Mouse (Mus musculus) heart, embryonic 11.5 days (tissue): ENCODE measurements around the gene Cacna1d. TPM values are rescaled to one million over a fixed set of nuclear protein-coding genes. Genes with fewer than 3 reads are reported as not detected.

Source experiments
- ATAC-seq: fragments of 200-750 bp; cut with Nextera tagmentation; replicated peaks from 2 replicates; pipeline ENCODE4 v1.8.0; 2017; ENCODE audit warnings: moderate library complexity; ENCODE audit not compliant: insufficient number of reproducible peaks, low FRiP score, low TSS enrichment
- H3K27ac ChIP-seq: fragments of 300-500 bp; sonication (generic); 2 replicates; pipeline ENCODE4 v1.5.1; 2014; ENCODE audit warnings: mild to moderate bottlenecking, low read depth, low read length
- H3K27me3 ChIP-seq: fragments of 300-500 bp; sonication (generic); 2 replicates; pipeline ENCODE4 v1.6.1; 2014; ENCODE audit warnings: mild to moderate bottlenecking, low read length, mixed read lengths; ENCODE audit not compliant: control insufficient read depth, insufficient read depth
- H3K36me3 ChIP-seq: fragments of 300-500 bp; sonication (generic); 2 replicates; pipeline ENCODE4 v1.6.1; 2014; ENCODE audit warnings: mild to moderate bottlenecking, low read length, moderate library complexity, mixed read lengths; ENCODE audit not compliant: control insufficient read depth, insufficient read depth
- H3K4me1 ChIP-seq: fragments of 300-500 bp; sonication (generic); 2 replicates; pipeline ENCODE4 v1.6.1; 2014; ENCODE audit warnings: low read length; ENCODE audit not compliant: control insufficient read depth, insufficient read depth
- H3K4me2 ChIP-seq: fragments of 300-500 bp; sonication (generic); 2 replicates; pipeline ENCODE4 v1.6.1; 2014; ENCODE audit warnings: mild to moderate bottlenecking, moderate library complexity
- H3K4me3 ChIP-seq: fragments of 300-500 bp; sonication (generic); 2 replicates; pipeline ENCODE4 v1.5.1; 2014; ENCODE audit warnings: low read depth, low read length
- H3K9ac ChIP-seq: fragments of 300-500 bp; sonication (generic); 2 replicates; pipeline ENCODE4 v1.6.1; 2014; ENCODE audit warnings: mild to moderate bottlenecking, low read depth, low read length, moderate library complexity
- H3K9me3 ChIP-seq: fragments of 300-500 bp; sonication (generic); replicated peaks from 2 replicates; pipeline ENCODE4 v1.6.1; 2016; ENCODE audit warnings: low read length; ENCODE audit not compliant: control insufficient read depth
- WGBS: fragments of 180-500 bp; shearing (Covaris S2); extraction: QIAGEN DNeasy Blood & Tissue Kit; methylation state at CpG from one replicate; pipeline ENCODE4 v1.1.7; 2014; ENCODE audit not compliant: insufficient replicate concordance; 5-methylcytosine and 5-hydroxymethylcytosine counted together
- polyA plus RNA-seq: library from polyadenylated mRNA; unstranded; fragments of >200 nt; fragmentation: Nextera tagmentation; extraction: Ambion mirVana; gene quantifications from 2 replicates; pipeline ENCODE4 v1.2.1, GENCODE M21; 2014

The Cacna1d gene
- polyA plus RNA-seq, 1 experiment from 2014 or later: 17.5 TPM

DNA sequence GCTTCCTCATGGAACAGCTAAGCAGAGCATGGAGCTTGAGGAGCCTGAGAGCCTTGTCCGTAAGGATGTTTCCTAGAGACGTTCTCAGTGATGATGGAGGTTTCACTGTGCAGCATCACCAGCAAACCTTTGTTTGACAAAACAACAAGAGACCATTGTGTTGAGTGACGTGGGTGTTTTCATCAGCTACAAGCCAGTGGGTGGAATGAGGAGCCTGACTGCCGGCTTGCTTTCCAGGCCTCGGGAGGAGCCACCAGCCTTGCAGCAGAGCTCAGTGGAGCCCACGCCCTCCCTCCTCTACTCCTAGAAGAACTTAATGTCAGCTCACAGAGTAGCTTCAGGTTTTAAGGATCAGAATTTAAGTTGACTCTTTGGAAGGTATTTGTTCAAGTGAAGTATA is 32.1 kb upstream of the Cacna1d start:
- H3K9me3 ChIP-seq: no peaks in the 10 kb centered on the region
- no peak for ATAC-seq
- no peak overlapping the region for H3K9ac ChIP-seq
- H3K4me1 ChIP-seq: peaks cover 5% of the 10 kb centered on the region; the same call in 1 of the 2 replicates
- H3K27ac ChIP-seq: no peak overlapping the region
- no peaks in the 10 kb centered on the region; the same call in 1 of the 2 replicates for H3K27me3 ChIP-seq
- WGBS: 73% methylated on average over 6 of the region's 6 CpGs
- no peak overlapping the region for H3K4me2 ChIP-seq
- no peak overlapping the region for H3K4me3 ChIP-seq
- H3K36me3 ChIP-seq: peaks cover 34% of the 10 kb centered on the region

DNA sequence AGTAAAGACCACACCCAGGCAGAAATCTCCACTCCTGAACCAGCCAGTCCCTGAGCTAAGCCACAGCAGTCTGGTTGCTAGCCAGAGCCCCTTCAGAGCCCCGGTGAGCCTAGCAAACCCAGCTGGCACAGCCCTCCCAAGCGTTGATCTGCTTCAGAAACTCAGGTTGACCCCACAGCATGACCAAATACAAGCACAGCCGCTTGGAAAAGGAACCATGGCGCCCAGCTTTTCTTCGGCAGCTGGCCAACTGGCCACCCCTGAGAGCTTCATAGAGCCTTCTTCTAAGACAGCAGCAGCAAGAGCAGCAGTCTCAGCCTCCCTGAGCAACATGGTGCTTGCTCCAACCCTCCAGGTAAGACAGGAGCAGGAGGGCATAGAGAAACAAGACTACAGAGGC is 28.1 kb upstream of the Cacna1d start:
- H3K36me3 ChIP-seq: peaks cover 29% of the 10 kb centered on the region

DNA sequence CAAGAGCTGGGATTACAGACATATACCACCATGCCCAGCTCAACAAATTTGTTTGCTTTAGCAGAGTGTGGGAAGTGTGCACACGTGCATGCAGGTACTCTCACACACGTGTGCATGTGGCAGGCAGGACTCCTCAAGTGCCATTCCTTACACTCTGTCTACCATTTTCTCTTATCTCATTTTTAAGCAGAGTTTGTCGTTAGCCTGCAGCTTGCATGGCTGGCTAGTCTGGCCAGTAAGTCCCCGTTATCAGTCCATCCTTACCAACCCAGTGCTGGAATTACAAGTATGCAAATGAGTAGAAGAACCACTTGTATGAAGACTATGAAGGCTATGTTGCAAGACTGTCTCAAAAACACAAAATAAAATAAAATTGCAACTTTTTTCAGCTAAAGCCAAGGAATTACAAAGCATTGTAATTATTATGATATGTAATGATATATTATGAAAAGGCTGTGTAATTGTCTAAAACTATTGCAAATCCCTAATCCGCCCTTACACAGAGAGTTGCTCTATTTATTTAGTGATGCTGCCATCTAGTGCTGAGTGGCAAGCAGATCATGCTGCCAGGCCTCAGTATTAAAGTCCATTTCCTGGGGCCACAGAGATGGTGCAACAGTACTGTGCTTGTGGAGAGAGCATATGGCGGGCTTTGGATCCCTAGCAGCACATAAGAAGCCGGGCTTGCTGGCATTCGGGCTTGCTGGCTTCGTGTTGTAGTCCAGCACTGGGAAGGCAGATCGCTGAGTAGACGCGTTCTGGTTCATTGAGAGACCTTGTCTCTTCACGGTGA is 24.9 kb upstream of the Cacna1d start:
- Histone ChIP-seq H3K4me1 (no peaks in the 10 kb centered on the region), H3K4me2 (no peak overlapping the region), H3K9ac (no peak overlapping the region), H3K27me3 (no peaks in the 10 kb centered on the region), H3K9me3 (no peaks in the 10 kb centered on the region), H3K4me3 (no peak overlapping the region), H3K27ac (no peak overlapping the region), H3K36me3 (peaks cover 19% of the 10 kb centered on the region)
- ATAC-seq: no peak
- WGBS: 71% methylated on average over 13 of the region's 13 CpGs

More for the DNA sequence above, 28.1 kb upstream of the Cacna1d start:
- WGBS: 86% methylated on average over 5 of the region's 5 CpGs
- no peak overlapping the region for H3K27ac ChIP-seq
- no peaks in the 10 kb centered on the region for H3K4me1 ChIP-seq
- H3K4me3 ChIP-seq: no peak overlapping the region
- ATAC-seq: no peak
- no peaks in the 10 kb centered on the region for H3K27me3 ChIP-seq
- no peak overlapping the region for H3K4me2 ChIP-seq
- H3K9me3 ChIP-seq: no peaks in the 10 kb centered on the region
- no peak overlapping the region for H3K9ac ChIP-seq

DNA sequence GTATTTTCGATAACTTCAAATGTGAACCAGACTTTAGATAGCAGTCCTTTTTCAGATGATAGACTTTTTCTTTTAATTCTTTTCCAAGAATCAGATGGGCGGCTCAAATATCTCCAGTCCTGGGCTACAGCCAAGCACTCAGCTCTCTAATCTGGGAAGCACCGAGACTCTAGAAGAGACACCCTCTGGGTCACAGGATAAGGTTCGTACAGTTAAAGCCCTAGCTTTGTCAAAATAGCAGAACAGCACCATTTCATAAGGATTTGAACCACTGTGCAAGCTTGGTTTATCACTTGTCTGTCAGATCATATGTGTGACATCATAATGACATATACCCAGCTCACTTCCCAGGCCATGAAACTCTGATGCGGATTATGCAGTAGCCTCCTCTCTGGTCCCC is 21.6 kb upstream of the Cacna1d start:
- no peaks in the 10 kb centered on the region for H3K4me1 ChIP-seq
- H3K4me3 ChIP-seq: no peak overlapping the region
- H3K27ac ChIP-seq: no peak overlapping the region
- 75% methylated on average over 5 of the region's 5 CpGs for WGBS
- H3K27me3 ChIP-seq: no peaks in the 10 kb centered on the region
- H3K9ac ChIP-seq: no peak overlapping the region
- H3K36me3 ChIP-seq: peaks cover 6% of the 10 kb centered on the region
- ATAC-seq: no peak
- no peak overlapping the region for H3K4me2 ChIP-seq
- no peaks in the 10 kb centered on the region for H3K9me3 ChIP-seq

DNA sequence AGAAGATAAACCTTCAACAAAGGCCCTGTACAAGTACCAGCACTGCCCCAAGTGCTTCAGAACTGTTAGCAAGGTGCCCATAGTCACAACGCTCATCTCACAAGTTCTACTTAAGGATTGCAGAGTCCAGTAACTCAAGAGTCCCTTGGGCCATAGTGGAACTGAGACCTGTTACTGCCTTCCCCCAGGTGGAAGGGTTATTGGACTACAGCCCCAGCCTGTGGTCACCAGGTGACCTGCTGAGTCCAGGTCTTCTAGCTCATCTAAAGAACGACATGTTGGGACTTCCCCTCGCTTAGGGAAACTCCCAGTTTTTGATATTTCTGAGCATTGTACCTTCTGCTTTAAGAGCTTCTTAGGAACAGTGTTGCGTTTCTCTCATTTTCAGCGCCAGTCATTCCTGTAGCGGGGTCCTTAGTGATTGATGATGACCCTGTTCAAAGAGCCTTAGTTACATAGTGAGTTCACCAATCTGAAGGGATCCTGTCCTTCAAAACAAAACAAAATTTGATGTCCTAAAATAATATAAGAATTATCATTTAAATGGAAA is 19.0 kb upstream of the Cacna1d start:
- 92% methylated on average over 6 of the region's 6 CpGs for WGBS
- peaks cover 7% of the 10 kb centered on the region; the same call in 1 of the 2 replicates for H3K4me1 ChIP-seq
- H3K9me3 ChIP-seq: no peaks in the 10 kb centered on the region
- no peaks in the 10 kb centered on the region for H3K27me3 ChIP-seq
- H3K27ac ChIP-seq: no peak overlapping the region
- no peak overlapping the region for H3K4me3 ChIP-seq
- peaks cover 6% of the 10 kb centered on the region for H3K36me3 ChIP-seq
- ATAC-seq: no peak
- H3K4me2 ChIP-seq: no peak overlapping the region
- no peak overlapping the region for H3K9ac ChIP-seq

DNA sequence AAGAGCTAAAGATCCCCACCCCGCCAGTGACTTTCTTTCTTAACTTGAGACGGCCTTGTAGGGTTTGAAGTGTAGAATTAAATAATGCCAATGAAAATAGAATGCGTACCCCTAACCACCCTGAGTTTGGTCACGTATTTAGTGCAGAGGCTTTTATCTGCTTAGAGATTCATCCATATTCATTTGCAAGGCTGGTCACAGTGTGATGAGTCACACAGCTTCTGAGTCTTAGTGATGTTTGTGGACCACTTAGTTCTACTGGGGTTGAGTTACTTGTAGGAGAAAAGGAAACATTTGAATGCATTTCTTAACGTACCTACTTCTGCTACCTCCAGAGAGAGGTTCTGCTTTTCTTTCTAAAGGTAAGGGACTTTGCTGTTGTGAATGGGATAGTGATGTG is 13.7 kb upstream of the Cacna1d start:
- Histone ChIP-seq H3K4me3 (no peak overlapping the region), H3K27ac (no peak overlapping the region), H3K27me3 (no peaks in the 10 kb centered on the region), H3K9me3 (no peaks in the 10 kb centered on the region), H3K36me3 (peaks cover 4% of the 10 kb centered on the region; the same call in 1 of the 2 replicates), H3K9ac (no peak overlapping the region), H3K4me2 (no peak overlapping the region), H3K4me1 (peaks cover 9% of the 10 kb centered on the region)
- WGBS: 85% methylated on average over 5 of the region's 5 CpGs
- ATAC-seq: no peak

GRCm38 (mm10) chr14:30498202-30498601 is 6.9 kb upstream of the Cacna1d start:
- Histone ChIP-seq H3K4me1 (peaks cover 31% of the 10 kb centered on the region), H3K4me2 (no peak overlapping the region), H3K9me3 (no peaks in the 10 kb centered on the region), H3K36me3 (peaks cover 10% of the 10 kb centered on the region; the same call in 1 of the 2 replicates), H3K27me3 (no peaks in the 10 kb centered on the region), H3K9ac (no peak overlapping the region), H3K4me3 (no peak overlapping the region), H3K27ac (no peak overlapping the region)
- WGBS: 85% methylated on average over 2 of the region's 2 CpGs
- ATAC-seq: no peak

- Histone ChIP-seq H3K27ac (peak overlapping the region; percentile 66), H3K4me3 (no peak overlapping the region), H3K9me3 (no peaks in the 10 kb centered on the region), H3K36me3 (peaks cover 17% of the 10 kb centered on the region; the same call in 1 of the 2 replicates), H3K4me1 (peaks cover 34% of the 10 kb centered on the region), H3K4me2 (peak overlapping the region; percentile 24), H3K9ac (no peak overlapping the region; the same call in 1 of the 2 replicates), H3K27me3 (no peaks in the 10 kb centered on the region)
- 26% methylated on average over 6 of the region's 6 CpGs for WGBS
- no peak for ATAC-seq
Observed at GRCm38 (mm10) chr14:30494998-30495397, 3.7 kb upstream of the Cacna1d start.
